Comparison of ENCODE assay signal across 7 mouse cellular contexts in genomic region chr5:110770448-110771158, GRCm38 (mm10). TPM values are rescaled to one million over a fixed set of nuclear protein-coding genes. Genes with fewer than 3 reads are reported as not detected.
DNase-seq lines count a peak whose midpoint lies in the region; ATAC-seq lines count a peak whose summit lies in the region.

Gene Ep400 (minus strand): TSS chr5:110770717.

- no peaks in the 10 kb centered on the region for H3K27me3 ChIP-seq in intestine, embryonic 15.5 days (replicated peaks)
- no peaks in the 10 kb centered on the region for H3K27me3 ChIP-seq in midbrain, embryonic 10.5 days (ENCODE audit: low read depth, poor library complexity, severe bottlenecking)

- DNase-seq in adrenal gland, adult 2 months, result peak; percentile 100
- peak; percentile 98 for DNase-seq in embryo, embryonic 11.5 days (ENCODE audit: low read depth, low spot score)
- DNase-seq in gastrocnemius, postnatal 36 days, result peak; percentile 100
- DNase-seq in left cerebral cortex, postnatal 25 days (ENCODE audit: low spot score in 2 of 2), result peak; percentile 99 to 100
- DNase-seq in midbrain, embryonic 10.5 days (ENCODE audit: low spot score), result peak; percentile 100
- DNase-seq in right cerebral cortex, postnatal 4 days, result peak; percentile 100

- peak within 1 kb of the TSS; percentile 55 for H3K4me2 ChIP-seq in intestine, embryonic 15.5 days (replicated peaks)

- no peaks in the 10 kb centered on the region for H3K9me3 ChIP-seq in intestine, embryonic 15.5 days
- H3K9me3 ChIP-seq in midbrain, embryonic 10.5 days (replicated peaks), result no peaks in the 10 kb centered on the region

- peak within 1 kb of the TSS; percentile 96 for H3K9ac ChIP-seq in intestine, embryonic 15.5 days

- peaks cover 18% of the 10 kb centered on the region for H3K36me3 ChIP-seq in intestine, embryonic 15.5 days
- H3K36me3 ChIP-seq in midbrain, embryonic 10.5 days, result peaks cover 41% of the 10 kb centered on the region

- H3K4me1 ChIP-seq in intestine, embryonic 15.5 days (replicated peaks), result peaks cover 10% of the 10 kb centered on the region
- H3K4me1 ChIP-seq in midbrain, embryonic 10.5 days, result peaks cover 26% of the 10 kb centered on the region

- under 1% methylated on average over 83 of the region's 83 CpGs for WGBS in intestine, embryonic 15.5 days
- WGBS in midbrain, embryonic 10.5 days, result under 1% methylated on average over 83 of the region's 83 CpGs

- ATAC-seq in intestine, embryonic 15.5 days, result peak; percentile 98

- peak within 1 kb of the TSS; percentile 86 for H3K4me3 ChIP-seq in intestine, embryonic 15.5 days (replicated peaks)
- H3K4me3 ChIP-seq in midbrain, embryonic 10.5 days, result peak within 1 kb of the TSS; percentile 93

- intact Hi-C loops in gastrocnemius, postnatal 36 days (cut with DNase I), result loop anchor here (5.0 kb wide), 1 partner anchor 37 kb away; no protein-coding TSS in a partner anchor
- intact Hi-C loops in left cerebral cortex, postnatal 25 days (cut with DNase I), result no loop called here

- peak within 1 kb of the TSS; percentile 97 for H3K27ac ChIP-seq in intestine, embryonic 15.5 days
- peak within 1 kb of the TSS; percentile 95 for H3K27ac ChIP-seq in midbrain, embryonic 10.5 days (replicated peaks)

RNA-seq across cellular contexts. Expression of gene Ep400, which starts in this region (rescaled TPM):
- 10 to 100 TPM; 69.1 to 90.6 TPM for total RNA-seq in adrenal gland, adult 2 months (2021)
- 68.3 and 74.6 TPM in 2 replicates for polyA plus RNA-seq in adrenal gland, adult 2 months (2012; rRNA removed)
- 10 to 100 TPM; 21.4 TPM for total RNA-seq in gastrocnemius, postnatal 36 days (2021)
- 33.6 and 37.4 TPM in 2 replicates for polyA plus RNA-seq in intestine, embryonic 15.5 days (2015; fragmentation: Nextera tagmentation; extraction: Ambion mirVana)
- 100 to 1,000 TPM in 1 of 2 experiments, 10 to 100 TPM in 1; 92.6 to 100 TPM for total RNA-seq in left cerebral cortex, postnatal 25 days (2021)
- 57.5 and 65.6 TPM in 2 replicates for polyA plus RNA-seq in midbrain, embryonic 10.5 days (2016; fragmentation: Nextera tagmentation; extraction: Ambion mirVana)

Comparison
In these comparisons a context has a peak if more than half of its experiments do, and no peak if none do; other contexts are left out.
1. Peak in every context shown above with its lines: DNase-seq, ATAC-seq, H3K4me3 ChIP-seq and H3K27ac ChIP-seq.